Mouse (Mus musculus) gonadal fat pad, adult 2 months (tissue): Measurements from ENCODE around the gene Drc3. TPM values are rescaled to one million over a fixed set of nuclear protein-coding genes. Genes with fewer than 3 reads are reported as not detected.

Experiments
- DNase-seq: peaks from one replicate; pipeline ENCODE4 v3.0.0-alpha.2; 2012; ENCODE audit warnings: low read depth
- polyA plus RNA-seq: library from polyadenylated mRNA; depleted of rRNA; stranded (reverse); fragments of >200 nt; gene quantifications from 2 replicates; pipeline ENCODE4 v1.2.3, GENCODE M21; 2012

Gene Drc3
- polyA plus RNA-seq, 1 experiment: 5.0 TPM

DNA sequence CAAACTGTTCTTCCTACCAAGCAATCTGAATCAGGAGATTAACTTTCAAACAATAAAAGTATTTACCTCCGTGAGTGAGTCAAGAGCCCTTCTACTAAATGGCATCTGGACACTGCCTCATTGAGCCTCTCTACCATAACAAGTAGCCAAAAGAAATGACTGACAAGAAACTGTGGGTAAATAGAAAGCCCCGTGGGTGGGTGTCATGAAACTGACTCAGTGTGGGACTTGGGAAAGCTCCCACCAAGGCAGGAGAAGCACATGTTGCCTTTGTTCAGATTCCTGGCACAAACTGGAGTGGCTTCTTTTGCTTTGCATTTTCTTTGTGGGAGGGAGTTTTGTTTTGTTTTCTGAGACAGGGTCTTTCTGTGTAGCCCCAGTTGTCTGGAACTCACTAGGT, 17.4 kb upstream of the Drc3 start:
- no peak for DNase-seq

DNA sequence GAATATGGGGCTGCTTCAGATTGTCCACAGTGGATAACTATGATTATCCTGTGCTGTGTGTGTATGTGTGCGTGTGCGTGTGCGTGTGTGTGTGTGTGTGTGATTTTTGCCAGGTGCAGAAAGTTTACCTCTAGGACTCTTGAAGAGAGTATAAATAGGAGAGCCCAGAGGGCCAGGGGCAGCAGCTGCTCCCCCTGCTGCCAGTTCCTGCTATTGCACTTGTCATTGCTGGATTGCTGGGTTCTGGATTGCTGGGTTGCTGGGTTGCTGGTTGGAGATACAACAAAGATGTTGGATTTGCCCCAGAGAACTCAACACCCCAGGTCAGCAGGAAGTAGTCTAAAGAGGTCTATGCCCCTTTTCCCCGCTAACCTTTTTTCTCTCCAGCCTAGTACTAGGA, 14.8 kb upstream of the Drc3 start:
- no peak for DNase-seq

DNA sequence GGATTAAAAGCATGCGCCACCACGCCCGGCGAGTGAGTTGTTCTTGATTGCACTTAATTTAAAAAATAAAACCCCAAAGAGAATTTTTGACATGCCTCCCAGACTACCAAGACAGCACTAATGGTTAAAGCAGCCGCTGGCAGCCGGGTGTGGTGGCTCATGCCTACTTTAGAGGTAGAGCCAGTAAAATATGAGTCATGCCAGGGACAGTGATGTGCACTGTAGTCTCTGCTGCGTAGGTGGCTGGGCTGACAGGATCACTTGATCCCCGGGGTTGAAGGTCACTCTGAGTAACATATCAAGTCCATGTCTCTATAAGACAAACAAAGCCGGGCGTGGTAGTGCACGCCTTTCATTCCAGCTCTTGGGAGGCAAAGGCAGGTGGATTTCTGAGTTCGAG, 13.8 kb upstream of the Drc3 start:
- no peak for DNase-seq

DNA sequence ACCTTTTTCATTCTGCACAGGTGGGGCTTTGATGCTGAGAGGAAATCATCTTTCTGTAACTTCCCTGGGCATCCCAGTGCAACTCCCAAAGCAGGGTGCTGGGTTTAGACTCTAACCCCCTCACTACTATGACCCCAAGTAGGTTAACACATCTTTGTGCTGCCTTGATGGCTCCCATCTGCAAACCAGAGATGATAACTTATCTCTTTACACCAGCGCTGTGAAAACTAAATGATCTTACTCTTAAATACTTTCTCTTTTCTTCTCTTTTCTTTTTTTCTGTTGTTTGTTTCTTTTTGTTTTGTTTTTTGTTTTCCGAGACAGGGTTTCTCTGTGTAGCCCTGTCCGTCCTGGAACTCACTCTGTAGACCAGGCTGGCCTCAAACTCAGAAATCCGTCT, 7.3 kb upstream of the Drc3 start:
- no peak for DNase-seq

DNA sequence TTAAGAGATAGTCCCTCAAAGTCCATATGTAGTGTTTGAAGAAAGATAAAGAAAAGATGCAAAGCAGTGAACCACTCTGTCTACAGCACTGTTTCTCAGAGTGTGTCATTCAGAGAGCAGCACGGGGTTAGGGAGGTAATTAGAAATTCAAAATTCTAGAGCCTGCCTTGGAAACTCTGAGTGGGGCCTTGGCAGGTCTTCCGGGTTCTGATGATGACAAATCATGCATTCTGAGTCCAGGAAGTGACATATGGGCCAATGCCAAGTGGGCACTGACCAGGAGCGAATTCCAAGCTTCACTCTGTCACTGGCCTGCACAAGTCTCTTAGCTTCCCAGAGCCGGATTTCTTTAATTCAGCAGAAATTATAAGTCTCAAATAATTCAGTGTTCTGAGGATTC, 6.6 kb upstream of the Drc3 start:
- no peak for DNase-seq

DNA sequence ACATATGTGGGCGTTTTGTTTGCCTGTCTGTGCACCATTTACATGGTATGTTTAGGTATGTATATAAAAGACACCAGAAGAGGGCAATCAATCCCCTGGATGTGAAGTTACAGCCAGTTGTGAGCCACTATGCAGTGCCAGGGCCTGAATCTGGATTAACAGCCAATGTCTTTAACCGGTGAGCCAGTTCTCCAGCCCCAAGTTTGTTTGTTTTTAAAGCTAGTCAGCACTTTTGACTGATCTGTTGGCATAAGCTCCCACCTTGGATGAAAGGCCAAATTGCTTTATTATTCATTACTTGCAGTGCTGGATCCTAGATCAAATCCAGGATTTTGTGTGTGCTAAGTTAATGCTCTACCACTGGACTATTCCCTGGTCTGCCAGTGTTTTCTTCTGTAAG, 1.7 kb upstream of the Drc3 start:
- no peak for DNase-seq

DNA sequence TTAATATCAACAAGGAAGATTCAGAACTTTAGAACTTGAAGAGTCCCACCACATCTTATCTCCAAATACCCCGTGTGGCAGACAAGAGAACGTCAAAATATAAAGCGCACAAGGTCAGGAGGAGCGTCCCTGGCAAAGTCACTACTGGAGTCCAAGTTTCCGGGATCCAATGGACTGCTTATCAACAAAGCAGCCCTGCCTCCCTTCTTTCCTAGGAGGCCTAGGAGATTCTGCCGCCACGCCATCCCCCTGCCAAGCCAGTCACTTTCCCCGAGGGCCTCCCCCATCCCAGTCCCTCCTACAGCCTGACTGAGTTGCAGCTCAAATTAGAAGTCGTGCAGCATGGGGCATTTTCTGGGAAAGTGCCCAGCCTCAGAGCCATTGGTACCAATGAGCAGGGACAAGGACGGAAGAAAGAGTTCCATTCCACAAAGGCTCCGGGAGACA, 1.2 kb upstream of the Drc3 start:
- no peak for DNase-seq

DNA sequence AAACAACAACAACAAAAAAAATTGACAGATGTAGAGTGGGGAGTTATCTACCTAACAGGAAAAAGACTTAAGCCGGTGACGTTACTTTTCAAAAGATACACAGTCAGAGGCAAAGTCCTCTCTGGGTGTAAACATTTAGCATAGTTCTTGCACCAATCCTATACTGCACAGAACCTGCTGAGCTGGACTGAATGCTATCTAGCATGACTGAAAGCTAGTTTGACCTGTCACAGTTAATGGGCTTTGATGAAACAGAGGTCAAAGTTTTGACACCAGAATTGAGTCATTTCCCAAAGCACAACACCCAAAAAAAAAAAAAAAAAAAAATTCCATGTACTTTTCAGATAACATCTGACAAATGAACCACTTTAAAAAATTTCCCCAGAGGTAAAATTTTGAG, 2.8 kb downstream of the Drc3 start:
- no peak for DNase-seq

DNA sequence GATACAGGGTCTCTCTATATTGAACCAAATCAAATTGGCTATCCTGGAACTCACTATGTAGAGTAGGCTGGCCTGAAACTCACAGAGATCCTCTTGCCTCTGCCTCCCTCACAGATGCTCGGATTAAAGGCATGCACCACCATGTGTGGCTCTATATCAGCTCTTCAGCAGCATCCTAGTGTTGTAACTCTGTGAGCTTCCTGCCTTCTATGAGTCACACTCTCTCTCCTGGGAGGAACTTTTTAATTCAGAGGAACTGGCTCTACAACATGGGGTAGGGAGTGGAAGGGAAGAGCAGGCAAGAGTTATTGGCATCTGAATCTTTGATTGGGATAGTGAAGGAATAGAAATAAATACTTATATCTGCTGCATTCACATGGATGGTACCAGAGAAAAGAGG, 4.0 kb downstream of the Drc3 start:
- DNase-seq: no peak

DNA sequence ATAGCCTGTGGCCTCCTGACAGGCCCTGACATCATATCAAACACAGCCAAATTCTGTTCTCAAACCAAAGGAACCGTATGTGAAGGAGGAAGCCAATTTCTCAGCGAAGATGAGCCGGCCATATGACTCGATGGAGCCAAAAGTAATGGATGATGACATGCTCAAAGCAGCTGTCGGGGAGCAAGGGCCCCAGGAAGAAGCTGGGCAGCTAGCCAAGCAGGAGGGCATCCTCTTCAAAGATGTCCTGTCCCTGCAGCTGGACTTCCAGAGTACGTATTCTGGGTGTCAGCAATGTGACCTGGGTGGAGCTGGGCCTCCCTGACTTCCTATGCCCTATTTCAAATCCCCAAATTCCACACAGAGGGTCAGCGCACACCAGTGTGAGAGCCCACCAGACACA, 5.4 kb downstream of the Drc3 start:
- no peak for DNase-seq

DNA sequence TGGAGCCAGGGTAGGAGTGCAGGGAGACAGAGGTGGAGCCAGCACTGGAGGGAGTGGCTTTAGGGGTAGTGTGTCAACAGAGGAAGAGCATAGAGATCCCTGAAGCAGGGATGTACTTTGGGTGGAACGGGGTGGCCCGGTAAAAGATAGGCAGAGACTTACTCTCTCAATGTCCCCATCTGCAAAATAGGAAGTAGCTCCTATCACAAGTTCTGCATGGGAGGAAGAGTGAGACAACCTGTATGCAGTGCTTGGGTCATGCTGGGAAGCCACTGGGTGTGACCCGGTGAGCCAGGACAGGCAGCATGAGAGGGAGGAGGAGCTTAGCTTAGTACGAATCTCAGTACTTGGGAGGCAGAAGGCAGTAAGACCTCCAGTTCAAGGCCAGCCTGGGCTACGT, 6.0 kb downstream of the Drc3 start:
- no peak for DNase-seq

DNA sequence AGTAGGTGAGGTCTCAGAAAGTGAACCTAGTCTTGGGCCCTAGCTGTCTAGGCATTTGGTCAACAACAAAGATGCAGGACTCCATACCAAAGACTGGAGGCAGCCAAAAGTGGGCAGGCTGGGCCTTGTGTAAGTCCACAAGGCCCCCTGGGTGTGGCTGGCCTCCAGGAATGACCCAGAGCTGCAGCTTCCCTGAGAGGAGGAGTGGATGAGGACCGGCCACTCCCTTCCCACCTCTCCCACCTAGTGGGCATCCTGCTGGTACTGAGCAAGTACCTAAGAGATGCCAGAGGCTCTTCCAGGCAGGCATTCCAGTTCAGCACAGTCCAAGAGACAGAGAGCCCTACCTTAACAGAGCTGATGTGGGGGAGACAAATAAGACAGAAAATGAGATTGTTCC, 6.8 kb downstream of the Drc3 start:
- DNase-seq: no peak

DNA sequence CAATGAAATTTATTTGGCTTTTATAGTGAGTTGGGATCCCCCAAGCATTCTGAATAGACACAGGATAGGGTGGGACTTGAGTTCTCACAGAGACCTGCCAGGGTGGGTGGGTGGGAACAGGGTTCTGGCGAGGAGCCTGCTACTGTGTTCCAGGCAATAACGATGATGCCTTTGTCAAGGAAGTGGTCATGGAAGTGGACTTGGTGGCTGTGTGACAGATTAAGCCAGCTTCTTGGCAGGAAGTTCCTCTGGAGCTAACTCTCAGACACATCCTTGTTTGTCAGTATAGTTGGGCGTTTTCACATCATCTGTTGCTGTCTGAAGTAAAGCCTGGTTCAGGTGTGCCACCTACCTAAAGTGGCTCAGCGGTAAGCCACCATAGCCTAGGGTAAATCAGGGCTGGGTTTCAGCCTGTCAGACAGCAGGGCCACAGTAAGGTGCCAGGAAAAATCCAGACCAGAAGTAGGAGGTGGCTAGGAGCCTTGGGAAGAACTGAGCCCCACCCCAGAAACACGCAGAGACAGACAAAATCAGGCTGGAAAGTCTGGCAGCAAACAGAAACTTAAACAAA, 7.6 kb downstream of the Drc3 start:
- DNase-seq: no peak

DNA sequence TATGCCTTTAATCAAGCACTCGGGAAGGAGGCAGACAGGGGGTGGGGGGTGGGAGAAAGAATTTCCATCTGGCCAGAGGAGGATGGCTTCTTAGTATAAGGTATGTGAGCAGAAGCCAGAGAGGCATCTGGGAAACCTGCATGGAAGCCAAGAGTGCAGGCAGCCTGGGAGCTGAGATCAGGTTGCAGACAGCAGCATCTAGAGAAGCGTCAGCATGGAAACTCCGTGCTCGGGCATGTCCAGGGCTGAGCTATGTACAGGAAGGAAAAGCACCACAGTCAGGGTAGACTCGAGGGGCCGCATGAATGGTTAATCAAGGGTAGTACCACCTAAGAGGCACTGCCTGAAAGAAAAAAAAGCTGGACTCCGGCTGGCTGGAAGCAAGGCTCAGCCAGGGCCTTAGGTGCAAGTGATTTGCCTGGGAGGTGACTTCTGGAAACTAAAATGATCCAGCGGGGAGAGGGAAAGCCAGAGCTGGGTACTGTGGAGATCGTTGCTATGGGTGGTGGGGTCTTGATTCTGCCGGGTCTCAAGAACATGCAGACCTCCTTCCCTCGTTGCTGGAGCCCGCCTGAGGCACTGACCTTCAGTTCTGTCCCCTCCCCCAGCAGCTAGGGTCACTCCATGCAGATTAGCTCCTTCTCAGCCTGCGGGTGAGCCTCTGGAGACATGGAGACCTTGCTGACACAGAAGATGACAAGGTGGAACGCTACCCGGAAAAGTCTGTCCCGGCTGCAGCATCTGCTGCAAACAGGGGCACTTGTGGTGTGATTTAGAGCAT, 13.3 kb downstream of the Drc3 start:
- no peak for DNase-seq

DNA sequence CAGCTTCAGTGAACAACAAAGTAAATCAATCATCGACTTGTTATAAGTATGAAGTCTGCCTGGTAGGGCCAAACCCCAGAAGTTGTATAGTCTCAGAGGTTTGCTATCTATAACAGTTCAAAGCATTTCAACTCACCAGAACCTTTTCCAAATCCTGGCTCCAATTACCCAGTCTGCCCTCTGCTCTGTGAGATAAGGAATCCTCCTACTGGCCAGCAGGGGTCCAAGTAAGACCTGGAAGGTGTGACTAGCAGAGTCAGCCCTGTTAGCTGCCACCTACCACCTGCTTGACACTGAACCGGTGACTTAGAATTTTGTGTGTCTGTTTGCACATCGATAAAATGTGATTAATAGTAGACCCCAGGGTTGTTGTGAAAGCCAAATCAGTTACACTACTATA, 14.1 kb downstream of the Drc3 start:
- DNase-seq: no peak

DNA sequence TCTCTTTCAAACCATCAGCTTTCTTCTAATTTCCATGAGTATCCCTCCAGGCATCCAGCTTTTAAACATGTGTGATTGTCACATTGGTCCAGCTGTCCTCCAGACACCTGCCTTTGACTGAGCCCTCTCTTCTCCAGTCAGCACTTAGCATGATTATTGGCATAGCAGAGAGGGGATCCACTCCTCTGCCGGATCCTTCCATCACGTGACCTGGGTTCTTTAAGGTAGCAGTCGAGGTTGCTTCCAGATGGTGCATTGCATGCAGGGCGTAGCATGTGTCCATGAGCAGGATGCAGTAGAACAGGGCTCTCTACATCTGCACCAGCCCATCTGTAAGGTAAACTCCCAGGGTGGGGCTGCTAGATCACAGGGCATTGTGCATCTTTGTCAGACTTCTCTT, 15.8 kb downstream of the Drc3 start:
- DNase-seq: no peak

DNA sequence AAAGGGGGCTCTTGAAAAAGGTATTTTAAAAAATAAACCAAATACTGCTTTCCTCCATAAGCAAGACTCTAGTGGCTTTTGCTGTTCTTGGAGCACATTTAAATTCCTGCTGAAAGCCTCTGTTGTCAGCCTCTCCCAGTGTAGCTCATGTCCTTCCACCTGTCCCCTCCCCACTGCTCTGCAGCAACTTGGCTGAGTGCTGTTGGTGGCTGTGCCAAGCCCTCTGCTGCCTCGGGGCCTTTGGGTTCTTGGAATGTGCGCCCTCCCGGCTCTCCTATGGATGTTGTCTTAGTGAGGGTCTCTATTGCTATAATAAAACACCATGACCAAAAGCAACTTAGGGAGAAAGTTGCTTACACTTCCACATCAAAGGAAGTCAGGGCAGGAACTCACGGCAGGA, 16.3 kb downstream of the Drc3 start:
- DNase-seq: no peak

DNA sequence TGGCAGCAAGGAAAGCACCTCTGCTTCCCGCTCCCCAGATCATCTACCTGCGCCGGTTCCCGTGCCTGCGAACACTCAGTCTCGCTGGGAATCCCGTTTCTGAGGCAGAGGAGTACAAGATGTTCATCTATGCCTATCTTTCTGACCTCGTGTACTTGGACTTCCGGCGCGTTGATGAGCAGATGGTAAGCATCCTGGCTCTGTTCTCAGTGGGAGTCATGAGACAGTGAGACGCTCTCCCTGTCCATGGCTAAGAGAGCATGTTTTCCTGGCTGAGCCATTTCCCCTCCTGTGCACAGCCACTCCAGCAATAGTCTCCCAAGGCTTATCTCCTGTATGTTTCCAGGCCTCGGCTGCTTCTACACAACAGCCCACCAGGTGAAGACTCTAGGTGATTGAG, 17.3 kb downstream of the Drc3 start:
- no peak for DNase-seq

DNA sequence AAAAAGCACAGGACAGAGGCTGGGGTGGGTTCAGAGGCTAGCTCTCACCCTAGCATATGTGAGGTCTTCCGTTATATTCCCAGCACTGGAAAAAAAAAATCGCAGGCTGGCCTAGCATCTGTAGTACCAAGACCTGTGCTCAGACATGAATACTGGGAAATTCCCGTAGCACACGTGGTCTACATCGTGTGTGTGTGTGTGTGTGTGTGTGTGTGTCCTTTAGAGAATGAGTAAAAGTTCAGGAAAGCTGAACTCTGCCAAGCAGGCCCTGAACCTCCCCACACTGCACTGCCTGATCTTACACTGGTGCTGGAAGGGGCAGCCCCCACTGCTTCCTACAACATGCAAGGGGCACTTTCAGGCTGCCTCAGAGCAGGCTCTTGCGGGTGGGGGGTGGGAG, 21.4 kb downstream of the Drc3 start:
- no peak for DNase-seq

DNA sequence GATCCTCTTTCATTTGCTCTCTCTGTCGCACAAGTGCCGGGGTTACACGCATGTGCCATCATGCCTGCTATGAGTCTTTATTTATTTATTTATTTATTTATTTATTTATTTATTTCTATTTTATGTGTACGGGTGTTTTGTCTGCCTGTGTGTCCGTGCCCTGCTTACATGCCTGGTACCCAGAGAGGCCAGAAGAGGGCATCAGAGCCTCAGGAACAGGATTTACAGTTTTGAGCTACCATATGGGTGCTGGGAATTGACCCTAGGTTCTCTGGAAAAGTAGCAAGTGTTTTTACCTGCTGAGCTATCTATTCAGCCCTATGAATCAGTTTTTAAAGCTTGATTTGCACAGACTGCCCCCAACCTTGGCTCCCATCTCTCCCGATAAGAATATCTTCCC, 30.4 kb downstream of the Drc3 start:
- no peak for DNase-seq

DNA sequence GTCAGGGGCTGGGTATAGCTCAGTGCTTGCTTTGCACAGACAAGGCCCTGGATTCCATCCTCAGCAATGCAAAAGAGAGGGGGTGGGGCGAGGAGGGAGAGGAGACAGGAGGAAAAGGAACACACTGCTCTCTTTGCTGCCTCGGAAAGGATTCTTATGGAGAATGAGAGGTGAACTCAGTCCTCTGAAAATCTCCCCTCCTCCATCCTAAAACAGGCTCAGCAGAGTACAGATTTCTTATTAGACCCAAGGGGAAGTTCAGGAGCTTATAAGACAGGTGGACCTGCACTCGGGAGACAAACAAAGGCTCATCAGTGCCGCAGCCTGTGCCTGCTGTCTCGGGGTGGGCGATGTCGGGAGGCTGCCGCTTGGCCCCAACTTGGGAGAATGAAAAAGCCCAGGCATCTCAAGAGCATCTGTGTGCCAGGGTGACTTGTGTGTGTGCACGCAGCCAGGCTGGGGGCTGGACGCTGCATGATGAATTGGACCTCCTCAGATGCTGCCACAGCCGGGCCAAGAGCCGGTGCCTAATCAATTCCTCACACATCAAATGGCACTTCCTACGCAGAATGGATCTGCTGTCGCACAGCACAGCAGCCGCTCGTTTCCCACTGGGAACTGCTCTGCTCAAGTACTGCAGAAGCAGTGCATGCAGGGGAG, 31.8 kb downstream of the Drc3 start:
- DNase-seq: no peak

DNA sequence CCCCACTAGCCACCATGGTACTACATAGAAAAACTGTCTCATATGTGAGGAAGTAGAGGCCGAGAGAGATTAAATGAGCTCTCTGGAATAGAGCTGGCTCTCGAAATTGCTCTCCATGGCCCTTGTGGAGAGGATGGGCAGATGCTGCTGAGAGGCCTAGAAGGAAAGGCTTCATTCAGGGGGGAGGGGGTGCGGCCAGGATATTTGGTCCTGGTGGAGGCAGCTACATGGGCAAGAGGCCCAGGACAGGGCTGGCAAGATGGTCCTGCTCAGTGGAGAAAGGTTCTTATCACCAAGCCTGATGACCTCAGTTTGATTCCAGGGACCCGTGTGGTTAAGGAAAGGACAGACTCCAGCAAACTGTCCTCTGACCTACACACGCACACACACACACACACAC, 32.8 kb downstream of the Drc3 start:
- DNase-seq: no peak

DNA sequence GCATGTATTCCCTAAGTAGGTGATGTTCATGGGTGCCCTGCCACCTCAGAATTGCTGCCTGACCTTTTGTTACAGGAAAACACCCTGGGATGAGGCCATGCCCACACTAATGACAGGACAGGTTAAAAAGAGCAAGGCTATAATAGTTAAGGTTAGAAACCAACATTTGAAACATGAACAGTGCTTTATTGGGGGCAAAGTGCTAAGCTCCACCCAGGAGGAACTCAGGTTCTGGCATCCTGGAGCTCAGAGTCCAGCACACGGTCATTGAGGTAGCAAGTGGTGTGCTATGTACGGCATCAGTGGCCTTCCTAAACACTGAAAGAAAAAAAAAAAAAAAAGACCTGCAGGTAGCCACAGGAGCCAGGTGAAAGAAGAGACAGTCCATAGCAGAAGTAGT, 34.8 kb downstream of the Drc3 start:
- no peak for DNase-seq
